Mouse (Mus musculus) testis, adult 2 months (tissue): ENCODE measurements around the gene Mss51. TPM values are rescaled to one million over a fixed set of nuclear protein-coding genes. Genes with fewer than 3 reads are reported as not detected.

ENCODE experiments used
- H3K27ac ChIP-seq: fragments of 200-500 bp; 2 replicates; pipeline ENCODE4 v1.5.1; 2012; ENCODE audit warnings: low read depth, low read length; ENCODE audit not compliant: control insufficient read depth, insufficient read depth
- H3K27me3 ChIP-seq: fragments of 200-500 bp; 2 replicates; pipeline ENCODE4 v1.6.1; 2012; ENCODE audit warnings: mild to moderate bottlenecking, low read length, moderate library complexity; ENCODE audit not compliant: control insufficient read depth, insufficient read depth
- H3K36me3 ChIP-seq: fragments of 200-500 bp; 2 replicates; pipeline ENCODE4 v1.6.1; 2012; ENCODE audit warnings: mild to moderate bottlenecking, low read length; ENCODE audit not compliant: control insufficient read depth, insufficient read depth
- H3K4me1 ChIP-seq: fragments of 200-500 bp; 2 replicates; pipeline ENCODE4 v1.6.1; 2012; ENCODE audit warnings: low read length; ENCODE audit not compliant: control insufficient read depth, insufficient read depth
- H3K4me3 ChIP-seq: fragments of 200-500 bp; 2 replicates; pipeline ENCODE4 v1.5.1; 2012; ENCODE audit warnings: low read depth, mild to moderate bottlenecking, low read length, moderate library complexity, mixed read lengths; ENCODE audit not compliant: control insufficient read depth
- CTCF ChIP-seq: fragments of 200-500 bp; IDR thresholded peaks from 2 replicates; pipeline ENCODE4 v1.5.1; 2012; ENCODE audit warnings: low read depth, mild to moderate bottlenecking, inconsistent platforms, low read length, moderate library complexity; ENCODE audit not compliant: control insufficient read depth, insufficient read depth, insufficient replicate concordance
- POLR2A ChIP-seq: fragments of 200-500 bp; IDR thresholded peaks from 2 replicates; pipeline ENCODE4 v1.6.1; 2012; ENCODE audit warnings: low read depth, mild to moderate bottlenecking, inconsistent platforms, low read length, moderate library complexity; ENCODE audit not compliant: control insufficient read depth
- polyA plus RNA-seq: library from polyadenylated mRNA; depleted of rRNA; stranded (reverse); fragments of >200 nt; gene quantifications from 2 replicates; pipeline ENCODE4 v1.2.3, GENCODE M21; 2012

Mss51 gene
- polyA plus RNA-seq, 1 experiment, result 2.1 TPM

DNA sequence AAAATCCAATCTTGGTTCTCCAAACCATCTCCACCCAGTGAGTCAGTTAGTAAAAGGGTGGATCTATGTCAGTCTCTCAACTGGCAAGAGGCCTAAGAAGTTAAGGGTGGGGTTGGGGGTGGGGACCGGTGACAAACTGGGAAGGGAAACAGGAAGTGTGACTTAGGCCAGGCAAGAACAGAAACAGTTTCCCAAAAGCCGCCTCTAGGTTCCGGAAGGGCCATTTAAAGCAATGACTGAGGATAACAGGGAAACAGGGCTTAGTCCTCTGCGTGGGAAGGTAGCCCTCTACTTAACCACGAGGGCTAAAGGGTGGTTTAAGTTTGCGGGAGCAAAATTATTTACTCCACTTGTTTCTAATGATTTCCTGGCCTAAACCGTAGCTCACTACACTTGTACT is 17.9 kb downstream of the Mss51 start:
- Histone ChIP-seq H3K4me1 (peaks cover 5% of the 10 kb centered on the region), H3K36me3 (no peaks in the 10 kb centered on the region), H3K27me3 (no peaks in the 10 kb centered on the region), H3K27ac (peak overlapping the region; percentile 47; the same call in 1 of the 2 replicates), H3K4me3 (peak overlapping the region; percentile 95)
- no peak for TF ChIP-seq POLR2A
- no peak for TF ChIP-seq CTCF

DNA sequence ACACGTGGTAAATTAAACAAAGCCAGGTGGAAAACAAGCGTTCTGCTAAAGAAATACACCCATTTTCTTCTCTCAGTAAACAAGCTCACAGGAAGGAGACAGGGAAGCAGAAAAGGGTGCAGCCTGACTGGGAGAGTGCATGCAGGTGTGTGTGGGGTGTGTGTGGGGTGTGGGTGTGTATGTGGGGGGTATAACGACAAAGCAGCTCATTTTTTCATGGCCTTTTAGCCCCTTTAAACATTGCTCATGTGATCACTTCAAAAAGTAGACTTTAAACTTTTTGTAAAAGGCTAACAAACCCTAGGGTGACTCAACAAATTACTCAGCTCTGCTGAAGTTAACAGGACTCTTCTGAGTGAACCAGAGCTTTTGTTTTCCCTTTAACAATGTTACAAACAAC is 18.3 kb downstream of the Mss51 start:
- Histone ChIP-seq H3K4me3 (no peak overlapping the region), H3K36me3 (no peaks in the 10 kb centered on the region), H3K27ac (no peak overlapping the region), H3K4me1 (peaks cover 5% of the 10 kb centered on the region), H3K27me3 (no peaks in the 10 kb centered on the region)
- TF ChIP-seq POLR2A, result no peak
- no peak for TF ChIP-seq CTCF

- no peak overlapping the region for H3K4me3 ChIP-seq
- no peak overlapping the region for H3K27ac ChIP-seq
- H3K4me1 ChIP-seq, result peaks cover 5% of the 10 kb centered on the region
- TF ChIP-seq POLR2A, result no peak
- no peak for TF ChIP-seq CTCF
- H3K36me3 ChIP-seq, result no peaks in the 10 kb centered on the region
- no peaks in the 10 kb centered on the region for H3K27me3 ChIP-seq
Observed at GRCm38 (mm10) chr14:20477261-20478025, 19.3 kb downstream of the Mss51 start.

GRCm38 (mm10) chr14:20460216-20460615 is 36.5 kb downstream of the Mss51 start:
- no peaks in the 10 kb centered on the region for H3K27me3 ChIP-seq
- no peak overlapping the region for H3K27ac ChIP-seq
- no peaks in the 10 kb centered on the region for H3K4me1 ChIP-seq
- H3K36me3 ChIP-seq, result no peaks in the 10 kb centered on the region; the same call in 1 of the 2 replicates
- no peak for TF ChIP-seq POLR2A
- no peak for TF ChIP-seq CTCF
- H3K4me3 ChIP-seq, result no peak overlapping the region

- no peaks in the 10 kb centered on the region for H3K27me3 ChIP-seq
- no peak for TF ChIP-seq POLR2A
- no peak for TF ChIP-seq CTCF
- H3K4me3 ChIP-seq, result no peak overlapping the region
- H3K4me1 ChIP-seq, result no peaks in the 10 kb centered on the region
- H3K36me3 ChIP-seq, result no peaks in the 10 kb centered on the region; the same call in 1 of the 2 replicates
- H3K27ac ChIP-seq, result no peak overlapping the region
Observed at GRCm38 (mm10) chr14:20458378-20458777, 38.3 kb downstream of the Mss51 start.

DNA sequence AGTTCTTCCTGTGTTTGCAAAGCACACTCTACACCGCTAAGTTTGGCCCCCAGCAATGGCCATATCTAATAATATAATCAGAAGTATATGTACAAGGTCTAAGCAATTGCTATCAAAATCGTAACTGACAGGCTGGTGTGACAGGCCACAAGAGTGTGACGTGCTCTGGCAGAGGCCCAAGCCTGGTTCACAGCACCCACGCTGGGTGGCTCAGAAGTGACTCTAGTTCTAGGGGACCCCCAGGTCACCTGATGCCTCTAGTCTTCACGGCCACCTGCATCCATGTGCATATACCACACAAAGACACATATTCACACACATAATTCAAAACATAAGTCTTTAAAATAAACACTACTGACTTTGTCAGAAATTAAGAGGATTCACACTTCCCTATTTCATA is 43.8 kb downstream of the Mss51 start:
- no peaks in the 10 kb centered on the region; the same call in 1 of the 2 replicates for H3K36me3 ChIP-seq
- no peaks in the 10 kb centered on the region for H3K27me3 ChIP-seq
- H3K4me3 ChIP-seq, result no peak overlapping the region
- no peak for TF ChIP-seq POLR2A
- peaks cover 5% of the 10 kb centered on the region; the same call in 1 of the 2 replicates for H3K4me1 ChIP-seq
- H3K27ac ChIP-seq, result no peak overlapping the region

- Histone ChIP-seq H3K36me3 (no peaks in the 10 kb centered on the region; the same call in 1 of the 2 replicates), H3K4me3 (peak within 1 kb of the TSS; percentile 92), H3K4me1 (peaks cover 5% of the 10 kb centered on the region; the same call in 1 of the 2 replicates), H3K27me3 (no peaks in the 10 kb centered on the region), H3K27ac (peak within 1 kb of the TSS; percentile 82)
- TF ChIP-seq POLR2A, result no peak
- no peak for TF ChIP-seq CTCF
Observed at GRCm38 (mm10) chr14:20451765-20452331, 44.9 kb downstream of the Mss51 start, which contains the start of gene Cfap70. Gene Cfap70, minus strand, starts transcription at chr14:20452226.
